Comparison of ENCODE assay signal across 8 mouse cellular contexts in the genomic region with DNA sequence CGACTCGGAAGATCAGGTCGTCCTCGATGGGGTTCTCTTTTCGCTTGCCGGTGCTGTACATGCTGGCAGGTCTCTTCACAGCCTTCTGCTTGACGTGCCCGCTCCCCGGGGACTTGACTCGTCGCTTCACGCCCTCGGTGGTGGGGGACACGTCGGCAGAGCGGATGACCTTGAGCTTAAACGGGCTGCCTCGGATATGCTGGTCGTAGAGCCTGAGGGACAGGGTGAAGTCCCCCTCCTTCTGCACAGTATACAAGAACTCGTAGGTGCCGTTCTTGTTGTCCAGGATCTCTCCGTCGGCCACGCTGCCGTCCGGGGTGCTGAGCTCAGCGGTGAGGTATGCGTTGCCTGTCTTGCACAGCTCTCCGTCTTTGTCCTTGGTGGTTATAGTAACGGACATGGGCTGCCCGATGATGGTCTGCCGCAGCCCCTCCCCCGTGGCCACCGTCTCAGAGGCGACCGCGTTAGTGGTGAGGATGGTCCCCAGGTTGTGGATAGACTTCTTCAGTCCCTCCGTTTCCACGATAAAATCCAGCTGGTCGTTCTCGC. TPM values are rescaled to one million over a fixed set of nuclear protein-coding genes. Genes with fewer than 3 reads are reported as not detected.
DNase-seq lines count a peak whose midpoint lies in the region; ATAC-seq and TF ChIP-seq lines count a peak whose summit lies in the region.

No protein-coding gene starts in this region.

- H3K36me3 ChIP-seq in forebrain, embryonic 14.5 days (ENCODE audit: control insufficient read depth, insufficient read depth, low read length): peaks cover 66% of the 10 kb centered on the region
- peaks cover 32% of the 10 kb centered on the region for H3K36me3 ChIP-seq in intestine, postnatal 0 days (ENCODE audit: control insufficient read depth, insufficient read depth)
- H3K36me3 ChIP-seq in megakaryocyte, embryonic 14.5 days (replicated peaks; ENCODE audit: low read length): no peaks in the 10 kb centered on the region
- H3K36me3 ChIP-seq in stomach, postnatal 0 days (ENCODE audit: control insufficient read depth, insufficient read depth, low read length): no peaks in the 10 kb centered on the region

- H3K4me1 ChIP-seq in forebrain, embryonic 14.5 days (ENCODE audit: control insufficient read depth, insufficient read depth, low read length): peaks cover 6% of the 10 kb centered on the region; the same call in 1 of the 2 replicates
- H3K4me1 ChIP-seq in intestine, postnatal 0 days (replicated peaks; ENCODE audit: control insufficient read depth, insufficient read depth, low read length): no peaks in the 10 kb centered on the region; the same call in none of the 2 replicates
- peaks cover 19% of the 10 kb centered on the region for H3K4me1 ChIP-seq in megakaryocyte, embryonic 14.5 days
- no peaks in the 10 kb centered on the region for H3K4me1 ChIP-seq in stomach, postnatal 0 days (replicated peaks; ENCODE audit: control insufficient read depth, insufficient read depth)

- TF ChIP-seq CTCF in intestine, postnatal 0 days (IDR thresholded peaks at IDR 0.05; ENCODE audit: low read depth): no peak
- TF ChIP-seq CTCF in stomach, postnatal 0 days (IDR thresholded peaks at IDR 0.05; ENCODE audit: low read depth): no peak

- no peak for TF ChIP-seq EP300 in stomach, postnatal 0 days (optimal IDR thresholded peaks at IDR 0.05)

- peak; percentile 19 for DNase-seq in urinary bladder, postnatal 25 days (ENCODE audit: low spot score)
- no peak for DNase-seq in urinary bladder, postnatal 4 days (ENCODE audit: low spot score in 2 of 2)
- DNase-seq in forebrain, embryonic 14.5 days (ENCODE audit: low spot score): no peak
- DNase-seq in stomach, postnatal 0 days (ENCODE audit: low spot score): peak; percentile 48
- DNase-seq in gastrocnemius, adult 18-20 months (ENCODE audit: low spot score): no peak
- DNase-seq in right cerebral cortex, adult 2 months (ENCODE audit: low spot score in 2 of 2): no peak

- H3K9me3 ChIP-seq in forebrain, embryonic 14.5 days (replicated peaks; ENCODE audit: control insufficient read depth, low read length): no peaks in the 10 kb centered on the region
- H3K9me3 ChIP-seq in intestine, postnatal 0 days (ENCODE audit: control insufficient read depth): no peaks in the 10 kb centered on the region
- peaks cover 15% of the 10 kb centered on the region for H3K9me3 ChIP-seq in megakaryocyte, embryonic 14.5 days
- H3K9me3 ChIP-seq in stomach, postnatal 0 days (ENCODE audit: control insufficient read depth, low read length): no peaks in the 10 kb centered on the region

- no peaks in the 10 kb centered on the region for H3K27me3 ChIP-seq in forebrain, embryonic 14.5 days (replicated peaks; ENCODE audit: control insufficient read depth, insufficient read depth, low read length)
- H3K27me3 ChIP-seq in intestine, postnatal 0 days (replicated peaks; ENCODE audit: control insufficient read depth, insufficient read depth, low read length): no peaks in the 10 kb centered on the region
- peaks cover 67% of the 10 kb centered on the region for H3K27me3 ChIP-seq in megakaryocyte, embryonic 14.5 days (replicated peaks)
- H3K27me3 ChIP-seq in stomach, postnatal 0 days (ENCODE audit: control insufficient read depth, insufficient read depth, low read length): no peaks in the 10 kb centered on the region

- no peak overlapping the region for H3K27ac ChIP-seq in forebrain, embryonic 14.5 days (ENCODE audit: low read depth, low read length)
- no peak overlapping the region; the same call in 1 of the 2 replicates for H3K27ac ChIP-seq in intestine, postnatal 0 days (ENCODE audit: low read depth, low read length)
- peak overlapping the region; percentile 88 for H3K27ac ChIP-seq in stomach, postnatal 0 days (replicated peaks)

- no peak overlapping the region for H3K4me3 ChIP-seq in forebrain, embryonic 14.5 days (ENCODE audit: low read depth, low read length)
- peak overlapping the region; percentile 25 for H3K4me3 ChIP-seq in intestine, postnatal 0 days (ENCODE audit: low read depth, low read length)
- peak overlapping the region; percentile 86 for H3K4me3 ChIP-seq in megakaryocyte, embryonic 14.5 days (replicated peaks)
- H3K4me3 ChIP-seq in stomach, postnatal 0 days (ENCODE audit: low read depth, low read length): peak overlapping the region; percentile 45

- ATAC-seq in forebrain, embryonic 14.5 days: peak; percentile 42
- ATAC-seq in intestine, postnatal 0 days: no peak
- peak; percentile 38 for ATAC-seq in stomach, postnatal 0 days (ENCODE audit: low FRiP score, low TSS enrichment)

- no peak overlapping the region for H3K9ac ChIP-seq in forebrain, embryonic 14.5 days (ENCODE audit: low read length)
- H3K9ac ChIP-seq in intestine, postnatal 0 days (ENCODE audit: low read depth, low read length): no peak overlapping the region; the same call in 1 of the 2 replicates
- peak overlapping the region; percentile 62 for H3K9ac ChIP-seq in stomach, postnatal 0 days (ENCODE audit: low read length)

- WGBS in forebrain, embryonic 14.5 days: 32% methylated on average over 41 of the region's 41 CpGs
- 18% methylated on average over 41 of the region's 41 CpGs for WGBS in intestine, postnatal 0 days
- WGBS in stomach, postnatal 0 days: 8% methylated on average over 41 of the region's 41 CpGs

- H3K4me2 ChIP-seq in forebrain, embryonic 14.5 days (ENCODE audit: low read length): 0 out of 2 replicates have a peak overlapping the region, but pooled peaks have one; percentile 2
- peak overlapping the region; percentile 55 for H3K4me2 ChIP-seq in intestine, postnatal 0 days (replicated peaks; ENCODE audit: low read depth)
- peak overlapping the region; percentile 56 for H3K4me2 ChIP-seq in stomach, postnatal 0 days (replicated peaks; ENCODE audit: low read depth)

RNA-seq across cellular contexts. Expression of a gene that starts 16.7 kb away (rescaled TPM):
- polyA plus RNA-seq in forebrain, embryonic 14.5 days (2014; fragmentation: Nextera tagmentation; extraction: Ambion mirVana): 0.87 and 0.97 TPM in 2 replicates
- polyA plus RNA-seq in intestine, postnatal 0 days (2015; fragmentation: Nextera tagmentation; extraction: Ambion mirVana): 0.56 and 0.93 TPM in 2 replicates
- not detected in 2 replicates for polyA plus RNA-seq in megakaryocyte, embryonic 14.5 days (2012; ENCODE audit: insufficient read depth, low replicate concordance)
- polyA plus RNA-seq in stomach, postnatal 0 days (2015; fragmentation: Nextera tagmentation; extraction: Ambion mirVana): 0.75 and 0.88 TPM in 2 replicates
- not detected for total RNA-seq in gastrocnemius, adult 18-20 months (2021)

RNA-seq across cellular contexts. Expression of a gene that starts 35.0 kb away (rescaled TPM):
- 2.8 and 3.6 TPM in 2 replicates for polyA plus RNA-seq in forebrain, embryonic 14.5 days (2014; fragmentation: Nextera tagmentation; extraction: Ambion mirVana)
- polyA plus RNA-seq in intestine, postnatal 0 days (2015; fragmentation: Nextera tagmentation; extraction: Ambion mirVana): 6.5 and 6.7 TPM in 2 replicates
- 2.8 TPM in 1 of 2 replicates, not detected in the other for polyA plus RNA-seq in megakaryocyte, embryonic 14.5 days (2012; ENCODE audit: insufficient read depth, low replicate concordance)
- polyA plus RNA-seq in stomach, postnatal 0 days (2015; fragmentation: Nextera tagmentation; extraction: Ambion mirVana): 9.7 and 10.7 TPM in 2 replicates
- total RNA-seq in gastrocnemius, adult 18-20 months (2021): 1 to 10 TPM in 1 of 2 experiments, under 1 TPM in 1; 0.80 to 1.2 TPM

Comparison
In these comparisons a context has a peak if more than half of its experiments do, and no peak if none do; other contexts are left out.
1. DNase-seq: peak in urinary bladder, postnatal 25 days (single experiment) and stomach, postnatal 0 days (single experiment); none in urinary bladder, postnatal 4 days (0 of 2), forebrain, embryonic 14.5 days (single experiment), gastrocnemius, adult 18-20 months (single experiment) and right cerebral cortex, adult 2 months (0 of 2).
2. H3K4me2 ChIP-seq: peak in every context shown above with its lines; median percentile 56 in stomach, postnatal 0 days; 55 in intestine, postnatal 0 days; 2 in forebrain, embryonic 14.5 days.